Mouse (Mus musculus) testis, adult 2 months (tissue): ENCODE data around the gene Phldb2.

Experiments used
- CTCF ChIP-seq: fragments of 200-500 bp; IDR thresholded peaks from 2 replicates; pipeline ENCODE4 v1.5.1; 2012; ENCODE audit warnings: low read depth, mild to moderate bottlenecking, inconsistent platforms, low read length, moderate library complexity; ENCODE audit not compliant: control insufficient read depth, insufficient read depth, insufficient replicate concordance
- POLR2A ChIP-seq: fragments of 200-500 bp; IDR thresholded peaks from 2 replicates; pipeline ENCODE4 v1.6.1; 2012; ENCODE audit warnings: low read depth, mild to moderate bottlenecking, inconsistent platforms, low read length, moderate library complexity; ENCODE audit not compliant: control insufficient read depth

GRCm38 (mm10) chr16:46000976-46001375 is 47.6 kb upstream of the Phldb2 start:
- TF ChIP-seq POLR2A (no peak), CTCF (no peak)
